Mouse (Mus musculus) CH12.LX (cell line): ENCODE results near the gene Fbll1.

Source experiments
- CTCF ChIP-seq, 2 experiments: IDR thresholded peaks in 1 of 2; conservative IDR thresholded peaks in 1 of 2; 2 replicates each; pipeline ENCODE4 v1.5.1; 2011 to 2012; ENCODE audit warnings: low read depth in 2 of 2, low read length in 2 of 2, improper control_type of control experiment in 1 of 2, inconsistent platforms in 1 of 2, mild to moderate bottlenecking in 1 of 2, moderate library complexity in 1 of 2
- EP300 ChIP-seq: IDR thresholded peaks from 2 replicates; pipeline ENCODE4 v1.6.1; 2011; ENCODE audit warnings: low read length, improper control_type of control experiment
- RAD21 ChIP-seq: IDR thresholded peaks from 2 replicates; pipeline ENCODE4 v1.6.1; 2011; ENCODE audit warnings: low read depth, mild to moderate bottlenecking, low read length, improper control_type of control experiment, moderate library complexity

DNA sequence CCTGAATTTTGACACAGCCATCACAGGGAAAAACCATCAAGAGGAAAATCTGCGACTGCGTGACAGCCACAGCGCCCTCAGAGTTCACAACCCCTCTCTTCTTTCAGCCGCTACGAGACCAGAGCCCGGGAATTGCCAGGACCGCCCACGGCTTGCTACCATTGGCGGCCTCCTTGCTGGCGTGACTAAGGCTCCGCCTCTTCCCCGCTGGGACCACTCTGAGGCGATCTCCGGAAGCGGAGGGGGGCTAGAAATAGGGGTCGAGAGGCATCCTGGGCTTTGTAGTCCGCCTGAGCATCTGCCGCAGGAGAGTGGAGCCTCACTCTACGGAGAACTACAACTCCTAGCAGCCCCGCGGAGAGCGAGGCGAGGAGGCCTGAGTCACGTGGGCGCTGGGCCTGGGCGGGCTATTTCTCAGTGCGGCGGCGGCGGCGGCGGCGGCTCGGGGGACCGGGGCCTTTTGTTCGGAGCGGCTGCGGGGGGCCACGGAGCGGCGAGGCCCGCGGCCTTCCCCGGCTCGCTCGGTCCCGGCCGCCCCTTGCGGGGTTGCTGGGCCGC is 29.4 kb downstream of the Fbll1 start, which contains the start of gene Pank3:
- TF ChIP-seq RAD21 (no peak), EP300 (no peak; the same call in 1 of the 2 replicates), CTCF (conservative IDR thresholded peaks at IDR 0.05 in 1 of 2, IDR thresholded peaks at IDR 0.05 in 1 of 2; ENCODE audit: low read depth in 2 of 2, low read length in 2 of 2) (peak in 1 of 2 experiments; percentile 44; a peak in 2 of 4 replicates)
